Mouse (Mus musculus): ENCODE measurements around the gene Cldn7.
A peak's percentile ranks its signal among the peaks of the same experiment; 100 is the strongest.

The Cldn7 gene

DNA sequence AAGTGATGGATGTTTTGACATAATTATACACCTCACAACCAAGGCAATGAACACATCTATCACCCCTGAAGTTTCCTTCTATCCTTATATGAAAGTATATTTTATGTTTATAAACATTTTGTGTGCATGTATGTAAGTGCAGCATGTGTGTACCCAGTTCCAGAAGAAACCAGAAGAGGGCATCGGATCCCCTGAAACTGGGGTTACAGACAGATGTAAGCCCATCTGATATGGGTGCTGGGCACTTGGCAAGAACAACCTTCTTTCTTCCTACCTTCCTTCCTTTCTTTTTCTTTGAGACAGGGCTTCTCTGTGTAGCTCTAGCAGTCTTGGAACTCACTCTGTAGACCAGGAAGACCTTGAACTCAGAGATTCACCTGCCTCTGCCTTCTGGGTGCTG, 8.4 kb upstream of the Cldn7 start:
- DNase-seq, result no peak

DNA sequence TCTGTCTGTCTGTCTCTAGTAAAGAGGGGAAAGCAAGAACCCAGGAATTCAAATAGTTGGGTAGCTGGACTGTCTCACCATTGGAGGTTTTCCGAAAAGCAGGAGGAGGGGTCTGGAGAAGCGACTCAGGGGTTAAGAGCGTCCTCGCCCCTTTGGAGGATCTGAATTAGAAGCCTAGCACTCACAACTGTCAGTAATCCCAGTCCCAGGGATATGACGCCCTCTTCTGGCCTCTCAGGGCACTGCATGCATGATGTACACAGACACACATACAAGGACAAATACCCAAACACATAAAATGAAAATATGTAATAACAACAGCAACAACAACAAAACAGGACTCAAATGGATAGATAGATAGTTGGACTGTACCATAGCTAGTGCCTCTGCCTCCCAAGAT, 4.0 kb upstream of the Cldn7 start:
- DNase-seq, result no peak

DNA sequence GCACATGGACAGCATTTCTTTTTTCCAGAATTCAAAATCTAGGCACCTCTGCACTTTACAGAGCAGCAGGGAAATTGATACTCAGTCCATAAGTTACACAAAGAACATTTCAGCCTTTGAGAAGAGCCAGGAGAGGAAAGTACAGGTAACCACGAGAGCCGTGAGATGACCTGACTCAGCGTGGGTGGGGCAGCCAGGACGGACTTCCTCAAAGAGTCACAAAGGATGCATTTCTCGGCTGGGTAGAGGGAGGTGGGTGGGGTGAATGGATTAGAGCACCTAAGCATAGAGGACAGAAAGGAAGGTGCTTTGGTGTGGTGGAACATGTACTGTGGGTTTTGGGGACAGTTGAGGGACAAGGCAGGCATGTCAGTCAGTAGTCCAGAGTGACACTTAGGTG, 2.7 kb upstream of the Cldn7 start:
- DNase-seq, result no peak

DNA sequence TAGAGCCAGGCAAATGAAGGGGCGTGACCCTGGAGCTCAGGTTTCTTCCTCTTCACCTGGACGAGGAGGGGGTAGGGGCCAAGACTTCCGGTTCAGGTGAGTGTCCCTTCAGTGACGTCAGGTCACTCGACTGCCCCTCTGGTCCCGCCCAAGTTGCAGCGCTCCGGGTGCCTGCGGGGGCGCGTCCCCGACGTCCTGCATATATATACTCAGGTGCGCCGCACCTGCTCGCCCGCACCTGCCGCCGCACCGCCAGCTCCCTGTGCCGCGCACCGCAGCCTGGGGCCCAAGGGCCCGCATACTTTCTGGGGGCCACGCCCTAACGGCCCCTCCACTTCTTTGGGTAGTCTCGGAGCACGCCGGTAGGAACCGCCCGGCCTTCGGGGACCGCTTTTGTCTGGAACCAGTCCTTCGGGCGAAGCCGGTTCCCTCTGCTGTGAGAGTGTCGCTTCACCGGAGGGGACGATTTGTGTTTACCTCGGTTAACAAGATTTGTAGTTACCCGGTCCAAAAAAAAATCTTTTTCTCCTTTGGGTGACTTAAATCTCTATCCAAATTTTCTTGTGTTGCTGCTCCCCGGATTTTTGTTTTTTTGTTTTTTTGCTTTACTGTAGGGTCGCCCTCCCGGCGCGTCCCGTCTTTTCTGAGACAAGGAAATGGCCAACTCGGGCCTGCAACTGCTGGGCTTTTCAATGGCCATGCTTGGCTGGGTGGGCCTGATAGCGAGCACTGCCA, 859 bp downstream of the Cldn7 start:
- no peak for DNase-seq

DNA sequence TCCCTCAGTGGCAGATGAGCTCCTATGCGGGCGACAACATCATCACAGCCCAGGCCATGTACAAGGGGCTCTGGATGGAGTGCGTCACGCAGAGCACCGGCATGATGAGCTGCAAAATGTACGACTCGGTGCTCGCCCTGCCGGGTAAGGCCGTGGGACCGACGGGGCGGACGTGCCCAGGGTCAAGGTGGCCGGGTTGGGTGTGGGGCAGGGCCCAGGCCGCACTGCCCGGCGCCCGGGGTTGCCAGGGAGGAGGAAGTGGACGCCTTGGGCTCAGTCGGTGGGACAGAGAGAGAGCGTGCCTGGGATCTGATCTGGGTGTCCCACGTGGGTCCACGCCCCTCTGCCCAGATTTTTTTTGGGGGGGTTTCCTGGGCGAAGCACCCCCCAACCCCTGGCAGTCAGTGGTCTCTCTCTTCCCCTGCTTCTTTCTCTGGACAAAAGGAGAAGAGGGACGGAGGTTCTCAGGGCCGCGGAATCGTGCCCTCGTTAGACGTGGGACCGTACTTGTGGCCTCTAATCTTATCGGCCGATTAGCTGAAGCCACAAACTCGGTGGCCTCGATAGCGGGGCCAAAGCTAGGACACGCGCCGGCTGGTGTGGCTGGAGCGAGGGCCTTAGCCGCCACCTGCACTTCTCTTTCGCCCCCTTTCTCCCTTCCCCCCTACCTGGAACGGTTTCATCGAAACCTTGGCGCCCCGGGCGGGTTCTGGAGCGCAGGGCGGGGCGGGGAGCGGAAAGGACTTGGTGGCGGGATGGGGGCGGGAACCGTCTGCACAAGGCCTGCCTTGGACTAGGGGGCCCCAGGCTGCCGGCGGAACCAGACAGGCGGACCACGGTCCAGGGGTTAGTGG, 1.7 kb downstream of the Cldn7 start:
- DNase-seq, result no peak

DNA sequence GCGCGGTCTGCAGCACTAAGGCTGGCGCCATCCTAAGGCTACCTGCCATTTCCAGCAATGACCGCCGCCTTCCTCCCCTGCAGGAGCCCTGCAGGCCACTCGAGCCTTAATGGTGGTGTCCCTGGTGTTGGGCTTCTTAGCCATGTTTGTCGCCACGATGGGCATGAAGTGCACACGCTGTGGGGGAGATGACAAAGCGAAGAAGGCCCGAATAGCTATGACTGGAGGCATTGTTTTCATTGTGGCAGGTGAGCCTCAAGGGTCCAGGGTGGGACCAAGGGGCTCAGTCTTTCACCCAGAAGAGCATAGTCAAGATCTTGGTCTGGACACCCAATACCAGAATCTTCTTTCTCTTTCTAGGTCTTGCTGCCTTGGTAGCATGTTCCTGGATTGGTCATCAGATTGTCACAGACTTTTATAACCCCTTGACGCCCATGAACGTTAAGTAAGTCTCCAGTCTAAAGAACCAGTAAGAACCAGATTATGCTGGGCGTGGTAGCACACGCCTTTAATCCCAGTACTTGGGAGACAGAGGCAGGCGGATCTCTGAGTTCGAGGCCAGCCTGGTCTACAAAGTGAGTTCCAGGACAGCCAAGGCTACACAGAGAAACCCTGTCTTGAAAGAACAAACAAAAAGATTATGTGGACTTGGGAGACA, 2.4 kb downstream of the Cldn7 start:
- DNase-seq, result no peak

DNA sequence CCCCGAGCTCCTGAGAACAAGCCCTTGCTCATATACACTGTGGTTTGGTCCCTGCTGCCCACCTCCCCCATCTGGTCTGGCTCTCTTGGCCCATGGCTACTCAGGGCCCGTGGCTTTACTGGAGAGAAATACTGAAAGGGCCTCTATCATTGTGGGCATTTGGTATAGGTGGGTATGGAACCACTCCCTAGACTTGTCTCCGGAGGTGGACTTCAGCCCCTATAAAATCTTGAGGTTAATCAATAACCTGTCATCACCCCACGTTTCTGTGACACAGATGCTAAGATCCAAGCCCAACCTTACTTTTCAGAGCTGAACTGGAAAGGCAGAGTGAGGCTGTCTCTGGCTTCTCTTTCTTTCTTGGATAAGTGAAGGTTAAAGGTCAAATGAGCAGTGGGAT, 4.2 kb downstream of the Cldn7 start:
- no peak for DNase-seq

DNA sequence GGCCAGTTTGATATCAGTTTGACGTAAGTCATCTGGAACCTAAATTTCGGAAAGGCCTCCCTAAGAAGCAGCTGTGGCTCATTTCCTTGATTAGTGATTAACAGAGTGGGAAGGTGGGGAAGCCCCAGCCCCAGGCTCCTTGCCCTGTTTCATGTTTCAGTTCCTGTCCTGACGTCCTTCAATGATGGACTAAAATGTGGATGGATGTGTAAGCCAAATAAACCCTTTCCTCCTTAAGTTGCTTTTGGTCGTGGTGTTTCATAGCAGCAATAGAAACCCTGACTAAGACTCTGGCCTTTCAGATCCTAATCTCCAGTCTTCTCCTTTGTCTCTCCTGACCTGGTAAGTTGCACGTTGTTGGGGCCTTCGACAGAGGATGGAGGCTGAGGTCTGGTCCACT, 5.6 kb downstream of the Cldn7 start:
- no peak for DNase-seq

DNA sequence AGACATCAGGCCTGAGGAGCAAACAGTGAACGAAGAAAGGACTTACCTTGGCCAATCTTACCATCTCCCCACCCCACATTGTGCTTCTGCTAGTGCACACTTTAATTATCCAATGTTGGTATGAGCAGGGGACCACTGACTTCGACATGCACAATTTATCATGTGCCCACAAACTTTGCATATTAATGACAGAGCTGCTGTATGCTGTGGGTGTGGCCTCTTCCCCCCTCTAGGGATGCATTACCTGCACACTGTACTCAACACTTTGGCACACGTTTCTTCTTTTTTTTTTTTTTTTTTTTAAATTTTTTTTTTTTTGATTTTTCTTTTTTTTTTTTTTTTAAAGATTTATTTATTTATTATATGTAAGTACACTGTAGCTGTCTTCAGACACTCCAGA, 6.2 kb downstream of the Cldn7 start:
- no peak for DNase-seq

DNA sequence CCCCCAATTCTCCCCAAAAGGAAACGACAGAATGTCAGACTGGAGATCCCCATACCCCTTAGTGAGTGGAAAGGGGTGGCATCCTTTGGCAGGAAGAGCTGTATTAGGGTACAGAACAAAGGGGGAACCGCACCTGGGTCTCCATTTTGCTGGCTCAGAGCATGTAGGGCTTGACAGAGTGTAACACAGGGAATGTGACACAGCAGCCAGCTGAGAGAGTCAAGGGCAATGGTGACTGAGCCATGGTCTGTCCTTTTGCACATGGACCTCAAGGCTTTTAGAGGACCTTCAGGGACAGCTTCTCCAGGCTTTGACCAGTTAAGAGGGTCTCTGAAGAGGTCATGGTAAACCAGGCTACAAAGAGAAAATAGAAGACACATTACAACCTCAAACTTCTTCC, 10.3 kb downstream of the Cldn7 start:
- no peak for DNase-seq

DNA sequence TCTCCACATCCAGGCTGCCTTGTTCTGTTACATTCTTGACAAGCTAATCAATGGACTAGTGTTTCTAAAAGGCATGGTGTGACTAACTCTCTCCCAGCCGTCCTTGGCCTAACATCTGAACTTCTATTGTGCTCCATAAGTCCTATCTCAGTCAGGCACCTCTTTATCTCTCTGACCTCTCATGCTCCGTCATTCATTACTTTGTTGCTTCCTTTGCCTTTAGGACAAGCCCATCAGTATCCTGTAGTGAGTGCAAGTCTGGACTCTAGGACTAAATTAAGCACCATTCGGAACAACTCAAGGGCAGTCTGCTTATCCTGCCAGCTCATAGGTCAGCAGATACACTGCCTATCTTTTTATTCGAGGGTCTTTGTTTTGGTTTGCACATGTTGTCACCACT, 11.7 kb downstream of the Cldn7 start:
- no peak for DNase-seq

DNA sequence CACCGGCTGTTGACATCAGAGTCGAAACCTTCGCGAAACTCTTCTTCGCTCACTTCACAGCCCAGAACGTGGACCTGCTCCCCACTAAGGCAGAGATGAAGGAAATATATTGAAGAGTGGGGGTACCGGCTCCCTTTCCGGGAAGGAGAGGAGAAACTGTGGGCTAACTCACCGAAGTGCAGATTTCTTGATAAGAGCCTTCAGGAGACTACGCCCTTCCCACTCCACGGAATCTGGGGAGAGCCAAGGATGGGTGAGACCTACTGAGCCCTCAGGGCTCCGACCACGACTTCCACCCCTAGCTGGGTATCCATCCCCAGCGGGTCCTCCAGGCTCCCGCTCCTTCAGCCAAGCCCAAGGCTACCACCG, 15.2 kb downstream of the Cldn7 start:
- DNase-seq, result no peak

DNA sequence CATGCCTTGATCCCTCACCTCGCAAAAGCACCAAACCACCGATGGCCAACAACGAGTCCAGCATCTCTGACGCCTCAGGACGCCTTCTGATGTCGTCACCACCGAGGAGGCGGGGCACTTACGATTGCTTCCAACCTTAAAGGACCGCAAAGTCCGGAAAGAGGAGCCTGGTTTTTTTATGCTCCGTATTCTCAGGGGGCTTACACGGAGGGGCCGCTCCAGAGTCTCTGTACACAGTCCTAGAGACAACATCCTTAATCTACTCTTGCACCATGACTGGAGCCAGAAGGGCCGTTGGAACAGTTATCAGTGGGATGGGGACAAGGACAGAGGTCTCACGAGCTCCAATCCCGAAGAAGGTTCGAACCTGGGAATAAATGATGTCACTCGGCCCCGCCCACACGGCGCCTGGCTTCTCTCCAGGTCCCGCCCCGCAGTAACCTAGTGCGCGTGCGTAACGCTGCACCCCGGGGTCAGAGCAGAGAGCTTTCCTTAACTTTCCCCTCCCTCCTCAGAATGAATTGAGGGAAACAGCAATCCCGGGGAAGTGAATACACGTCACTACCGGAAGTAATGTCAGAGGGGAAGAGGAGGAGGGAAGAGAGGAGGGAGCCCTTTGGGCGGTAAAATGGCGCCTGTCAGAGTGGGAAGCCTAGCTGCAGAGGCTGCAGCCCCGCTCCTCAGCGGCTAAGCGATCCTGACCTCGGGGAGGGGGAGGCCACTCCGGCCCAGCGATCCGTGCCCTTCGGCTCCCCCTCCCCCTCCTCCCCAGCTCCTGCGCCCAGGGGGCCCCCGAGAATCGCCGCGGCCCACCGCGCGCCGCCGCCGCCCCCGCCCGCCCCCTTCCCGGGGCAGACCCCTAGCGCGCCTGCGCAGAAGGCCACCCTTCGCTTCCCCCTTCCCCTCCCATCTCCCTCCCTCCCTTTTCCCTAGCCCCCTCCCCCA, 15.9 kb downstream of the Cldn7 start:
- DNase-seq, result peak; percentile 83 to 90

DNA sequence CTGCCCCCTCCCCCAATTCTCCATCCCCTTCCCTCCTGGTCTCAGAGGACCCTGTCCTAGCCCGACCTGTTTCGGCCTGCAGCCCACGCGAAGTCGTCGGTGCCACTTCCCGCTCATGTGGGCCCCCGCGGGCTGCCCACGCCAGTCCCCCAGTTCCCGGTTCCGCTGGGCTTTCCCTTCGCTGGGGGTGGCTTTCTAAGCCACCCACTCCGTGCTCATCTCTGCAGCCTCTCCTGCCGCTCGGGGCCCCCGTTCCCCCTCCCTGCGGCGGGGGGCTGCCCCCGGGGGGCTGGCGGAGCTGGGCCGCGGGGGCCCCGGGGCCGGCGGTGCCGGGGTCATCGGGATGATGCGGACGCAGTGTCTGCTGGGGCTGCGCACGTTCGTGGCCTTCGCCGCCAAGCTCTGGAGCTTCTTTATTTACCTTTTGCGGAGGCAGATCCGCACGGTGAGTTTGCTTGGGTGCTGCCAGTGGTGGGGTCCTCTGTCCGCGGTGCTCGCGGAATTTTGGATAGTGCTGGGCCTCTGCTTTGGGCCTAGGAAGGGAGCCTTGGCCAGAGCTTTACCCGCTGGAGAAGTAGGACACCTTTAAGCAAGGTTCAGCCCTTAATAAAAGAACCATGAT, 16.7 kb downstream of the Cldn7 start, which contains the start of gene Ctdnep1:
Gene Ctdnep1 (plus strand): TSS at position 16 of the 622 bp plus-strand sequence.
- no peak for DNase-seq

DNA sequence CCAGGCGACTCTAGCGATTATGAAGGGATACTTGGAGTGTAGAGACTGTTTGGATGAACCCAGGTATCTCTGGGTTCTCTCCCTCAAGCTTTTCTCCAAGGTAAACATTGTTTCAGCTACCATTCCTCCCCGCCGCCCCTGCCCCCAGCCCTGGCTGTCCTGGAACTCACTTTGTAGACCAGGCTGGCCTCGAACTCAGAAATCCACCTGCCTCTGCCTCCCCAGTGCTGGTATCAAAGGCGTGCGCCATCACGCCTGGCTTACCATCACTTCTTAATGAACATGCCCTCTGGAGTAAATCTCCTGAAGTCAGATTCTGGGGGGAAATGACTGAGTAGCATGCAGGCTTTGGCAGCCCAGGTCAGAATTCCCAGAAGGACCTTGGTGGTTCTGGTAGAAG, 17.6 kb downstream of the Cldn7 start, which contains the start of gene Elp5:
Gene Elp5 (minus strand): TSS at position 293 of the 400 bp plus-strand sequence.
- no peak for DNase-seq

DNA sequence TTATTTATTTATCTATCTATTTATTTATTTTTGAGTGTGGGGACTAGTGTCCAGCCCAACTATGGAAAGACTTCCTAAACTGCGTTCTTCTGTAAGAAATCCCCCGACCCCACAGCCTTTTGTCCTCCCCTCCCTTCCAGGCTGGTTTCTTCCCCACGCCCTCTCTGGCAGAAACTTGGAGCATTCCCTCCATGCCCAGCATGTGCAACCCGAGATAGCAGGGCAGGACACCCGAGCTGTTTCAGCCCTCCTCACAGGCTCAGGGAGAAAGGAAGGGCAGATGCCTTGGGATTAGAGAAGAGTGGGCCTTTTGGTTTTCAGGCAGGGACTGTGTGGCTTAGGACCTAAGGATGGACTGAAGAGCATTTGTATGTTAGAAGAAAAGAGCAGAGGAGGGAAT, 18.3 kb downstream of the Cldn7 start:
- no peak for DNase-seq

DNA sequence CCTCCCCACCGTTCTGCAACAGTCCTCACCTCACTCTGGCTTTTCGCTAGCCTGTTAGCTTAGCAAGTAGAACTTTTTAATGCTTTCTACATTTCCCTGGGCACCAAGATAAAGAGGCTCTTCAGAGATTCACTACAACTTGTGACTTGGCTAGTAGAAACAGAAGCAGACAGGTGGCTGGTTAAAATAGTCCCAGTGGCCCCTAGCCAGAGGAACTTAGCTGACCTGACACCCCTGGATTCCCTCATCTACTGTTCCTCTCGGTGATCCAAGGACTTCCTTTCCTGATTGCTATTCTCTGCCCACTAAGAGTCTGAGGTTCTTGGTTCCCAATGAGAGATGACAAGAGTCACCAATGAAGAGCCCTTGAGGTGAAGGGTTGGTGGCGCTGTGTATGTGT, 18.8 kb downstream of the Cldn7 start:
- DNase-seq, result no peak

DNA sequence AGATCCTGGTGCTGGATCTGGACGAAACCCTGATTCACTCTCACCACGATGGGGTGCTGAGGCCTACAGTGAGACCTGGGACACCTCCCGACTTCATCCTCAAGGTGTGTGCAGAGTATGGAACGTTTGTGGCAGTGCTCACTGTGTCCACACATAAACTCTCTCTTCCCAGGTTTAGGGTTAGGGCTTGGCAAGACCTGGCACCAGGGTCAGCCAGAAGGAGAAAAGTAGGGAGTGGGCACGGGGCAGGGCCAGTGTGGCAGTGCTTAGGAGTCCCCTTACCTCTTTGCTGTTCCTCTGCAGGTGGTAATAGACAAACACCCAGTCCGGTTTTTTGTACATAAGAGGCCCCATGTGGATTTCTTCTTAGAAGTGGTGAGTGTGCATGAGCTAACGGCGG, 19.9 kb downstream of the Cldn7 start:
- DNase-seq, result no peak

DNA sequence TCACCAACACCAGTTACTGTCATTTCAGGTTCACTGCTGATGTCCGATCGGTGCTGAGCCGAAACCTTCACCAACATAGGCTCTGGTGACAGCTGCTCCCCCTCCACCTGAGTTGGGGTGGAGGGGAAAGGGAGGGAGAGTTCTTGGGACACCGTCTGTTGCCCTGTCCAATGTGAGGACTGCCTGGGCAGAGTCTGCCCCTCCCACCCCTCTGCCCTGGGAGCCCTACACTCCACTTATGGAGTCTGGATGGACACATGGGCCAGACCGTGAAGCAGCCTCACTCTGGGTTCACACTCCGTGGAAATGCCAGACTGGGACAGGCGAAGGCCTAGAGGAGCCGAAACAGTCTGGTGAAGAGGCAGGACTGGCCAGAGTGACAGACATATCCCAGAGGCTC, 25.4 kb downstream of the Cldn7 start:
- peak in 1 of 2 experiments; percentile 9 for DNase-seq

DNA sequence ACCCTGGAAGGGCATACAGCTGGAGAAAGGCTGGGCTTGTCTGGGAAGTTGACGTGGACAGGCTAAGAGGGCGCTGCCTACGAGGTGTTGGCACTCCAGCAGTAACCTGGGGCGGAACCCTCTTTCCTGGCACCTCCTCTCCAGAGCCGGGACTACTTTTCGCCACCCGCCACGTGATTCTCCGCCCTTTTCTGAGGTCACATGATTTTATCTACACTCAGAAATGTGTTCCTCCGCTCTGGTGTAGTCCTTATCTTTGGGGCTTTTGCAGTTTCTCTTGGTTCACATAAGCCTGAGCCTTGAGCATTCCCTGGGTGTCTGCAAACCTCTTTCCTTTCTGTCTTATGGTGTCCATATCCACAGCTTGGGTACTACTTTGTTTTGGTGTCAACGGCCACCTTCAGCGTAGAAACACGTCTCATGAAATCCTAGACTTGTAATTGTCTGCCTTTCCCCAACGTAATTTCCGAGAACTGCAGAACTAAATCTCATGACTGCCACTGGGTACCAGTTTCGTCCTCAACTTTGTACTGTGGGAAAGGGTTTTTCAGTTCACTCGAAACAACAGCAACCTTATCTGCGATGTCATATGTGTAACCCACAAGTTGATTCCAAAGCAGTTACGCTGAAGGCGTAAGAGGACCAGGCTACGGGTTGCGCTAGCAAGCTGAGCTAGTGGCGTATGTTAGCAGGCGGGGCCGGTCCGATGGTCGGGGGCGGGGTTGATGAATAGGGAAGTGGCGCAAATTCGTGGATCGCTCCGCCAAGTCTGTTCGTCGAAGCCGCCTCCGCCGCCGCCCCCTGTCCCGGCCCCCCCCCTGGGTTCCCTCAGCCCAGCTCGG, 26.5 kb downstream of the Cldn7 start, which contains the start of gene Gabarap:
Gene Gabarap (plus strand): TSS at position 294 of the 842 bp plus-strand sequence.
- peak; percentile 88 to 90 for DNase-seq

DNA sequence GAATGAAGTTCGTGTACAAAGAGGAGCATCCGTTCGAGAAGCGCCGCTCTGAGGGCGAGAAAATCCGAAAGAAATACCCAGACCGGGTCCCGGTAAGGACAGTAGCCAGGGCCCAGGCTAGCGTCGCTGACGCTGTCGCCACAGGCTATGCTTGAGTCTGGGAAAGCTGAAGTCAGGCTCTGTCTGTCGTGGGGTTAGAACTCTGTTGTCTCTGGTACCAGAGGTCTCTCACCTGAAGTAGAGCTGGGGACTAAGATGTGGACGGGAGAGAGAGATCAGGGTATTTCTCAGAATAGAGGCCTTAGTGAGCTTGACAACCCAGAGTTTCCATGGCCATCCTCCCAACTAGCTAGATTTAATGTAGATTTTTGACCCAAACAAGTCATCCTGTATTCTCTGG, 27.1 kb downstream of the Cldn7 start:
- no peak for DNase-seq
